Mouse (Mus musculus) T-helper 2 cell (primary cell): ENCODE data around the gene 4930564D02Rik.

Experiments
- in situ Hi-C: fragments of 300-600 bp; cut with MboI, MseI; formaldehyde crosslinking; loops from one replicate; pipeline ENCODE4 v1.15.1; 2025; ENCODE audit warnings: high pct_unique_total_duplicates

The 4930564D02Rik gene

DNA sequence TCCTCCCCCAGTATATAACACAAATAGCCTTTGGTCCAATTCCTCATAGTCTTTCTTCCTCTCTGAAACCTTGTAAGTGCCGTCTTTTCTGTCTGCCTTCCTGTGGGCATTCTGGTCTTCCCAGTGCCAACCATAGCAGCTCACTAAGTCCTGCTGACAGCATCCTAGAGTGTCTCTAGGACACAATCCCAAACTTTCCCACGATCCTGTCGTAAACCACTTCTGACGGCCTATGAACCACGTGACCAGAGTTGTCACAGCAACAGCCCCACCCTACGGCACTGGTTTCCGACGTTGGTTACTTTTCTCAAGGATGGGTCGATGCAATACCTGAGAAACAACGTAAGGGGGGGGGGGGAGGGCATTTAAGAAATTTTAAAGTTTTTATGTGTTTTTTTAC is at the start of gene 4930564D02Rik:
Gene 4930564D02Rik, plus strand, starts transcription at position 301 of the 400 bp plus-strand sequence.
- in situ Hi-C loops = no loop called here

DNA sequence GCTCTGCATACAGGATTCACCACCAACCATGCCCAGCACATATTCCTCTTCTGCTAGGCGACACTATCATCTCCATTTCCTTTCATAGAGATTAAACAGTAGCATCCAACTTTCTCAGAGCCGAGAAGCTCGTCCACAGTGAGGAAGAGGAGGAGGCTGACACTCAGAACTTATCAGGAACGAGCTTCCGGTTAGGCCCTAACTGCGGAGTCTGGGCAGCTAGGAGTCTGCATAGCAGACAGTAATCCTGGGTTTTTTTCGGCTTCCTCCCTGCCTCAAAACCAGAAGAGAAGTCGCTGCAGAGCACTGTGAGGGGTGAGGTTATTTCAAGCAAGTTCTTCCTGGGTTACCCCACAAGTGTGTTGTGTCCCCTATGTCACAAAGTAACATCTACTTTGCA is 49.3 kb upstream of the 4930564D02Rik start:
- in situ Hi-C loops = no loop called here

DNA sequence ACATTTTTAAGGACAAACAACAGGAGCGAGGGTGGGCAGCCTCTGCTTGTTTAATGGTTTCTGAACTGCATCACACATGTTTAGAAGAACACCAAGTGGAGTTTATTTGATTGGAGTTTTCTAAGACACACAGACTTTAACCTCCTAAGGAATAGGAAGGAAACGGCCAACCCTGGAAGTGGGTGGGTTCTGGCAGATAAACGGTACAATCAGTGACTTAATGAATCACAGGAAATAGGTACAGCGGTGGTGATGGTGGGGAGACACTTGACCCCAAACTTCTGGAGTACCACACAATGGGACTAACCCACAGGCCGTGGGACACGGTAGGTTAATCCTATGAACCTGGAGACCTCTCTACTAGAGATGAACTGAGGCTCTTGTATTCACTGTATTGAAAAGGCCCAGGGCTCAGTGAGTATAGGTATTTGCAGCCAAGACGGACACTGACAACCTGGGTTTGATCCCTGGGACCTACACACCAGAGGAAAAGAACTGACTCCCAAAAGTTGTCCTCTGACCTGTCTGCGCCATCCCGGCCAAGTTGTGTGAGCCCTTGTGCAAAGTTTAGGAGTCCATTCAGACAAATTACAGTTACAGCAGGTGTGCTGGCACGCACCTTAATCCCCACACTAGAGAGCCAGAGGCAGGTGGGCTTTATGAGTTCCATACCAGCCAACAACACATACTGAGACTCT is 48.4 kb upstream of the 4930564D02Rik start:
- in situ Hi-C loops = no loop called here

DNA sequence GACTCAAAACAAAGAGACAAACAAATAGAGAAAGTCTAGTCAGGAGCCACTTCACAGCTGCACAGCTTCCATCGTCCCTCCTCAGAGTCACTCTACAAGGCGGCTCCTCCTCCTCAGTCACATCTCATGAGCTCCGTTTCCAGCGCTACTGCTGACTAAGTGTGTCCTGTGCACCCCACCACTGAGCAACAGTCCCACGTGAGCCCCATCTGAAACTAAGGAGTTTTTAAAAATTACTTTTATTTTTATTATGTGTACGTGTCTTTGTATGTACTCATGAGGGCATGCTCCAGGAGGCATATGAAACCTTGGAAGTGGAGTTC is 47.9 kb upstream of the 4930564D02Rik start:
- in situ Hi-C loops = no loop called here

DNA sequence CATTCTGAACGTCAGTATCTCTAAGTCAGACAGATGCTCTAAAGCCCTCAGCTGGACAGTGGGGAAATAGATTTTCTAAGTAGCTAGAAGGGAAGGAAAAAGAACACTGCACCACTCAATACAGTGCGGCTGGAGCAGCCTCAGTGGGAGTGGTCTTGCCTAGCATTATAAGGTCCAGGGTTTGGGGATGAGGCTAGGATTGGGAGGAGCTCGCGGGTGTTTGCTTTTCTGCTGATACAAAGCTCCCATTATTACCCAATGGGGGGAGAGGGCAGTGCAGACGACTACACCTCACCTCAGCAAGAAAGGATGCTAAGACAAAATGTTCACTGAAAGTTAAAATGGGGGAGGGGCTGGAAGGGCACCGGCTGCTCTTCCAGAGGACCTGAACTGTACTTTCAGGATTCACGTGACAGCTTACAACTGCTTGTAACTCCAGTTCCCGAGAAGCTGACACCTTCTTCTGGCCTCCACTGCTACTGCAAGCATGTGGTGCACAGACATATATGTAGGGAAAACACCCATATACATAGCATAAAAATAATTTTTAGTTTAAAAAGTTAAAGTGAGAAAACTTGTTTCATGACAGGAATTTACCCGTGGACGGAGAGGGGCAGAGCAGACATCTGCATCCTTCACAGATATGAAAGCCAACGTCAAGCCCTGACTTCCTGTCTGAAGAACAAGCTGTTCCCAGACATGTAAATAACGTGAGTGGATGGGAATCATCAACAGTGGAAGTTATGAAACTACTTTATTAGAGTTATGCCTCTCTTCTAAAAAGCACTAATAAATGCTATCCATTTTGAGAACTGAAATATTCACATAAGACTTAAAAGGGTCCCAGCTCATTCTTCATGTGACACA is 46.6 kb upstream of the 4930564D02Rik start:
- in situ Hi-C loops = no loop called here

DNA sequence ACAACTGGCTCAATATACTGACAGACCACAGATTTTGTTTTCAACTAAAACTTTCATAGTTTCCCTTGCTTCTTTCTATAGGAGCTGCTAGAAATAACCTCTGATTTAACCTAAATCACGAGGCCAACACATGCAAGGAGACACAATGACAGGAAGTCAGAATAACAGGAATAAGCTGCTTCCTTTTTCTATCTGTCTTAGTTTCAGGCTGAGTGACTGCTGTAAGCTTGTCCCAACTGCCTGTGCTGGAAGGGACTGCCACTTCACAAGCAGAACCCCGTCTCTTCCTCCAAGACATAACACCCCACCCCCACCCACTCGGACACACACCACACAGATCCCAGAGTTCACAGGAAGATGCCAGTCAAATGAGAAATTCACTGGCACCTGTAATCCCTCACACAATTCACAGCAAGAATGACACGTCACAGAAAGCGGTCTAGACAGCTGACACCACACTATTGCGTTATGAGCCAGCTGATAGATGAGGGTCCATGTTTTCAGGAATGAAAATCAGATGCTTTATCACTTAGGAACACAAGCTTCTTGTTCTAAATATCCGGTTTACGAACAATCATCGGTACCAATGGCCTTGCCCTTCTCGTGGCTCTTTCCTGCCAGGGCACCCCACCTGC is 43.2 kb upstream of the 4930564D02Rik start:
- in situ Hi-C loops = no loop called here

DNA sequence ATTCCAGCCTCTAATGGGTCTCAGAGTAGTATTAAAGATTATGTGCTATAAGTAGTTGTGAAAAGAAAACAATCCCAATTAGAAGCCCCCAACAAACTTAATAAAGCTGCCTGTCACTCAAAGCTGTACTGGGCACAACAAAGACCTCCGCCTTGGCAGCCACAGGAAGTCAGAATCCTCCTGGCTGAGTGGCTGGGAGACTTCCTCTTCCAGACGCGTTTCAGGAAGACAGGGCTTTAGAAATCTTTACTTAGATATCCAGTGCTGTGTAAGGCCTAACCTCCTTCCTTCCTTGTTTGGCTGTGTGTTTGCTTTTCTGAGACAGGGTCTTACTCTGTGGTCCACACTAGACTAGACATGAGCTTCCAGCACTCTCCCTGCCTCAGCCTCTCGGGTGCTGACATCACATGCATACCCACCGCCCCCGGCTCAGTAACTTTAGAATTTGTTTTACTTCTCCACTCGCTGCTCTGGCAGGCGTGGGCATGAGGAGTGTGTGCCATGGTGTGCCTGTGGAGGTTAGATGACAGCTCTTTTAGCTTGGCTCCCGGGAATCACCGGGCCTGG is 30.3 kb upstream of the 4930564D02Rik start:
- in situ Hi-C loops = no loop called here

DNA sequence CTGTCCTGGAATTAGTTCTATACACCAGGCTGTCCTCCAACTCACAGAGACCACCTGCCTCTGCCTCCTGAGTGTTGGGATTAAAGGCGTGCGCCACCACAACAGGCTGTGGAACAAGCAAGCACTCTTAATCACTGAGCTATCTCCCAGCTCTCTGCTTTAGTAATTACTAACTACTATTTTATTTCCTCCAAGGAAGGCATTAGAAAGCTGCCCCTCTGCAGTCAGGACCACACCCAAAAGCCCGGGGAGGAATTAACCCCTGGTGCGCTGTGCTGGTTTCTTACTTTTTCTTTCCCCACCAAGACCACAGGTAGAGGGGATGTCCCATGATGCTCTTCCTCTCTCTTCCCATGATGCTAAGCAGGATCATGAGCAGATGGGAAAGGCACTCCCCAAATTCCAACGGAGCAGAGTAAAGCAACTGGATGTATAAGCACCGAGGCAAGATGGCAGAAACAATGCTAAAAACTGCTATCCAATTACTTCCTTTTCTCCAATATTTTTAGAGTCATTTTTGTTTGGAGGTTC is 29.3 kb upstream of the 4930564D02Rik start:
- in situ Hi-C loops = no loop called here

DNA sequence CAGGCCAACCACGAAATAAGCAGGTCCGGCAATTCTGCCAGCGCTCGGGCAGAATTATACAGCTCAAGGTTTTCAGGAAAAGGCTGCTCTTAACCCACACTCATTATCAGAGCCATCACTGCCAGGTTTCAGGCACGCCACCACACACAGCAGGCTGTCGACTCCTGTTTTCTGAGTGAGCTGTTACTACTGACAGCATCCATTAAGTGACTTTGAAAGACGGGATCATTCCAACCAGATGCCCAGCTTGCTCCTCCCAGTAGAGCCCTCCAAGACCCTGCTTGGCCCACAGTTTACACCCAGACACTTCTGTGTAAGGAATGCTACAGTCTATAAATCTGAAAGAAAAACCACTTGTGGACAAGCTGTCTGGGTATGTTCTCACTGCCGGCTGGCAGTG is 26.6 kb upstream of the 4930564D02Rik start:
- in situ Hi-C loops = no loop called here

DNA sequence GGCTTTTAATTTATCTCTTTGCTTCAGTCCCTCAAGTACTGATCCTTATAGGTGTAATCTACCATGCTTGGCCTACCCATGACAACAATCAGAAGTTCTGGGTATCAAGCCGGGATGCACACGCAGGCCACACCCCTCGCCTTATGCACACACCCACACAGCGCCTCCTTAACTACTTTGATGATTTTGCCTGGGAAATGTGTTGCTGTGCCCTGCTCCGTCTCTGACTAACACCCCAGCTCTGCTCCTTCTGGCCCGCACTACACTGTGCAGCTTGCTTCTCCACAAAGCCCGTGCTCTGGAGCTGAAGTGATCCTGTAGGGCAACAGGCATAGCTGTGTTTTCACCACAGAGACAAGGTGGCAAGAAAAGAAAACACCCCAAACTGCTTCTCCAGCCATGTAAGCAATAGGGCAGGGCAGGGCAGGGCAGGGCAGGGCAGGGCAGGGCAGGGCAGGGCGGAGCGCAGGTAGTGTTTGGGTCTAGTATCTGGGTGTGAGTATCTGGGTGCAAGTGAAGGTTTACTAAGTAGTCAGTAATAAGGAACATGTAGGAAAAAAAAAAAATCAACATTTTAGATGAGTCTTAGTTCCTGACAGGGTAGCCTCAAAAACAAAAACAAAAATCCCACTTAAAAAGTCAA is 25.5 kb upstream of the 4930564D02Rik start:
- in situ Hi-C loops = no loop called here

DNA sequence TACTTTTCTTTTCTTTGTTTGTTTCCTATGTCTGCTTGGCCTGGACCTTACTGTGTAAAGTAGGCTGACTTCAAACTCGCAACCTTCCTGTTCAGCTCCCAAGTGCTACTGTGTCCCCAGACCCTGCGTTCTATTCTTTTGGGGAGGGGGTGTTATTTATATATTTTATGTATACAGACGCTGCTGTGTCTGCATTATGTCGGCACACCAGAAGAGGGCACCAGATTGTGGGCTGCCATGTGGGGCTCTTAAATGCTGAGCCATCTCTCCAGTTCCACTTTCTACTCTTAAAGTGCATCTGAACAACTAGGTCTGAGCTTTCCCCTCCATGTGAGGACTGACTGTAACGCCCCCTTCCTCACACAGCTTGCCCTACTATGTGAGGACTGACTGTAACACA is 22.9 kb upstream of the 4930564D02Rik start:
- in situ Hi-C loops = no loop called here

DNA sequence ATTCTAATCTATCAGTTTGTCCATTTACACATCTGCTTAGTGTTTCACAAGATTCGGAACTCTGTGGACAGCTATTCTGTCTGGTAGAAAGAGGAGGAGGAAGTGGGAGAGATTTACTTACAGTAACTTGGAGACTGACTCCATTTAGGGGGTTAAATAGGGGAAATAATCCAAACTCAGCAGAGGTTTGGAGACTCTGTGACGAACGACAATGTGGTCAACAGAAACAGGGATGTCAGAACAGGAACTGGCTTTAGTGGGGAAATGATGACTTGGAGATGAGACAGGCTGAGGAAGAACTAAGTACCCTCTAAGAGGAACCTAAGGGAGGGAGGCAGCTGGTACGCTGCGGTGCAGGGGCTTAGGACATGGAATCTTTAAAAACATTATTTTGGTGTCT is 19.8 kb upstream of the 4930564D02Rik start:
- in situ Hi-C loops = no loop called here

DNA sequence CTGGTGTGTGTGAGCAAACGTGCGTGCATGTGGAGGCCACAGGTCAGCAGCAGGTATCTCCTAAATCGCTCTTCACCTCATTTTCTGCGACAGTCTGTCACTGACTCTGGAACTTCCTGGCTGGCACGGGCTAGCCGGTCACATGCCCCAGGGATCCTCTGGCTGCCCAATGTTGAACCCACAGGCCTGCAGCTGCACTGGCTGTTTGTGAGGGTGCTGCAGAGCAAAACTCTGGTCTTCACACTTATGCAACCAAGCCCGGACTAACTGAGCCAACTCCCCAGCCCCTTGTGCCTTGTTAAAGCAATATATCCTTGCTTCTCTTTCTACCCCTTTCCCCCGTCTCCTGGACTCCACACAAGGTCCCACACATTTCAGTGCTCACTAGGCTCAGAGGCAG is 19.0 kb upstream of the 4930564D02Rik start:
- in situ Hi-C loops = no loop called here

DNA sequence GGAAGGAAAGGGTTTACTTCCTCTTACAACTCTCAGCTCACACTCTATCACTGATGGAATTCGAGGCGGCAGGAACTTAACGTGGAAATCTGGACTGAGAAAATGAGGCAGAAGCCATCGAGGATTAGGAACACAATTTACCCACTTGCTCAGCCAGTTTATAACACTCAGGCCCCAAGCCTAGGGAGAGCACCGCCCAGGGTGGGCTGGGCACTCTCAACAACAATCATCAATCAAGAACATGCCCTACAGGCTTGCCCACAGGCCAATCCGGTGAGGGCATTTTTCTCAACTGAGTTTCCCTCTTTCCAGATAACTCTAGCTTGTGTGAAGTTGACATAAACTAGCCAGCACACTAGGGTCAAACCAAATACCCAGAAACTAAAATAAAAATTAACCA is 16.8 kb upstream of the 4930564D02Rik start:
- in situ Hi-C loops = loop anchor here (5.0 to 10.0 kb wide), 2 partner anchors 58 to 275 kb away; no protein-coding TSS in a partner anchor

DNA sequence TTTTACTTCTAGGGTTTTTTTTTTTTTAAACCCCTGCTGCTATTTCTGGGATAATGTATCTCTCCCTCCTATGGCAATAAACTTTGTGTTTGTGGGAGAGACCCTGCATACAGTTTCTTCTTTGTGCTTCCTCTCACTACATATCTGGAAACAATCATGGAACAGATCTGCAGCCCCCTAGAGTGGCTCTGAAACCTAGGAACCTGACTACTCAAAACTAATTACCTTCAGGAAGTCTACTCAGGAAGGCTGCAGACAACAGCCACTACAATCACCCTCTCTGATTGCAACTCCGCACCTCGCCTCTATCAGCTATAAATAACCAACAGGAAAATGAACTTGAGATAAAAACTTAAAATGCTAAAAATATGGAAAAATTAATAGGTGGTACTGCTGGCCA is 15.5 kb upstream of the 4930564D02Rik start:
- in situ Hi-C loops = loop anchor here (5.0 to 10.0 kb wide), 2 partner anchors 59 to 276 kb away; no protein-coding TSS in a partner anchor

DNA sequence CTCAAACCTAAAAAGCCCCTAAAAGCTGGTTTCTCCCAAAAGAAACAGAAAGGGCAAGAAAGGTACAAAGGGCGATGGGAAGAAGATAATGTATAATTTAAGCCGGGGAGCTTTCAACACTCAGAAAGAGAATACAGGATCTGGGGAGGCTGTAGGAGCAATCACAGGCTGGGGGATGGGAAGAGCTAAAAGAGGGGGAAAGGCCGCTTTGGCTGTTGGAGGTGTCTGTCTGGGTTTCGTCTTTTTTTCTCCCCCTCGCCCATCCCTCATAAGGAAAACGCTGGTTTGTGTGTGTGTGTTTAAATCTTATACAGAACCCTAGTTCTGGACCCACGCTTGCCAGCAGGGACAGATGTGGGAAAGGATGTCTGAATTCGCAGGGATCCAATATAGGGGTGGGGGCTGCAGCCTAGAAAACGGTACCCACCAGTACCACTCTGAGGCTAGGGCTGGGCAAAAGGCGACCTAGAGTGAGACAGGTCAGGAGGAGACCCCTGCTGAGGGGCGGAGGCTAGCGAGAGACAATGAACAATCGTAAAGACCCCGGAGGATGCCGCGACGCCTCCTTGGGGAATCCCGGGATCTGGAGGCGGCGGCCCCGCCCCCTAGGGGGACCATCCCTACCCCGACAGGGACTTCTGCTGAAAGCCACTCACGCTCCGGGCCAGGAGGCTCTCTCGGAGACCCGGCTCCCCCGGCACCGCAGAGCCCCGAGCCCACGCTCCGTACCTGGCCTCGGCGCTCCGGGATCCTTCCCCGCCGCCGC is 14.3 kb upstream of the 4930564D02Rik start:
- in situ Hi-C loops = loop anchor here (5.0 to 10.0 kb wide), 2 partner anchors 60 to 278 kb away; no protein-coding TSS in a partner anchor

DNA sequence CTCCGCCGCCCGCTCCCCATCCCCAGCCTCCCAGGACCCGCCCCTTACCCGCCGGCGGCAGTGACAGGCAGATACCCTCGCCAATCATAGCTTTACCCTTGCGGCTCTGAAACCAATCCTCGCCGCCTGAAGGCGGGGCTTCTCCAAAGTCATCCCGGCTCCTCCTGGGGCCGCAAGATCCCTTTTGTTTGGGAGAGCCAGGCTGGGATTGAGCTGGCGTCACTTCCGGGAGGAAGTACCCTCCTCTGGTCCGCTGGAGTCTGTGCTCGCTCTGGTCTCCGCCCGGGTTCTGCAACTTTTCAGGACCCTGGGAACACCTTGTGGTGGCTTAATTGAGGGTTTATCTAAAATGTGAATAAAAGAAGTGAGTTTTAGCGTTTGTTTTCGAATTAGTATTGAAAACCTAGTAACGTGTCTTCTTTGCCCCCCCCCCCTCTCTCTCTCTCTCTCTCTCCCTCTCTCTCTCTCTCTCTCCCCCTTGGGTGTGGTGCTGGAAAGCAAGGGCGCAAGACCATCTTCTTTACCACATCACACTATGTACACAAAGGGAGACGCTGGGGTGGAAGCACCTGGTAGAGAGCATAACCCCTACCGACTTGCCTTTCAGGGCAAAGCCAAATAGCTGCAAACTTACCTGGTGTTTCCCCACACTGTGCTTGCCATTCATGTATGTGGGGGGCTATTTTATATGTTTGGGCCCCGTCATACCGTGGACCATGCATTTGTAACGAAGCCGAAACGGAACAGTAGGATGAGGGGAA is 13.5 kb upstream of the 4930564D02Rik start, which contains the start of gene Cttnbp2nl:
Gene Cttnbp2nl, minus strand, starts transcription at position 210 of the 761 bp plus-strand sequence.
- in situ Hi-C loops = loop anchor here (5.0 to 10.0 kb wide), 2 partner anchors 61 to 278 kb away; no protein-coding TSS in a partner anchor

DNA sequence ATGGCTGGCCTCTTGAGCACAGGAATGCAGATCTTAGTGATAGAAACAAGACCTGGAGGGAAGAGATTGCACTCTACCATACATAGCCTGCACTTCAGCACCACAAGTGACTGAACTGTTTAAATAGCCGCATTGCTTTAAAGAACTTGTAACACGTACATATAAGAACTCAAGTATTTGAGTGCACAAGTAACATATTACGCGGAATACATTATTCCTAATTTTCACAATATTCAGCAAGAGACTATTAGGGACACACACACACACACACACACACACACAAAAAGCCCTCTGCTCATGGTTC is 13.0 kb upstream of the 4930564D02Rik start:
- in situ Hi-C loops = loop anchor here (5.0 to 10.0 kb wide), 2 partner anchors 61 to 279 kb away; no protein-coding TSS in a partner anchor

DNA sequence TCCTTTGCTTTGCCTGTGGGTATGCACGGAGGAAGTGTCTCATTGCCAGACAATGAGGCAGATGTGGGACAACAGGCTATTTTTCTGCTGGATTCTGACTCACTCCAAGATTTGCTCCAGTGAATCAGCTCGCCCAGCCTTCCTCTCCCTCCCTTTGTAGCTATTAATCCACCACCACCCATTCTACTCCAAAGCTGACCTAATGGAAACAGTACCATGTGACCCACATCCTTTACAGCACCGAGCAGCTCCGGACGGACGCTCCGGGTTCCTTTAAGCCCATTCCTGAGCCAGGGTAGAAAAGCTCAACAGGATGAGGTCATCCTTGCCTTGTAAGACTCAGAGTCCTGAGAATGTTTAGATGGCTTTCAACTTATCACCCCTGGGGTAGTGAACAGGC is 11.7 kb upstream of the 4930564D02Rik start:
- in situ Hi-C loops = loop anchor here (5.0 to 10.0 kb wide), 2 partner anchors 63 to 280 kb away; no protein-coding TSS in a partner anchor
